Comparison of ENCODE assay signal across 21 mouse cellular contexts in the genomic region with DNA sequence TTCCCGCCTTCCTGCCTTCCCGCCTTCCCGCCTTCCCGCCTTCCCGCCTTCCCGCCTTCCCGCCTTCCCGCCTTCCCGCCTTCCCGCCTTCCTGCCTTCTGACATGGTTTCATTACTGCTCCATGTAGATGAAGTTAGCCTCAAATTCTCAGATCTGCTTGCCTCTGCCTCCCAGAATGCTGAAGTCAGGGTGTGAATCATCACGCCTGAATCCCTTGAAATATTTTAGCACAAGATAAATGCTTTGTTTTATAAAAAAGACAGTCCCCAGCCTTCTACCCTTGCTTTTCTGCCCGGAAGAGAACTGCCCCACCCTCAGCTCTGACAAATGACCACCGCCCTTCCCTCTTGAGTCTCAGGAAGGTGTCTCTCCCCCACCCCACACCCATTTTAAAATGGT.
DNase-seq lines count a peak whose midpoint lies in the region; ATAC-seq and TF ChIP-seq lines count a peak whose summit lies in the region.
"Had no signal": no experiment of that assay in that cellular context is flagged by ENCODE, and none has a peak within 500 bp of the region (broad histone marks: within the 10 kb centered on the region; RNA-seq: fewer than 3 reads in every experiment).

No protein-coding gene starts in this region.

- H3K9me3 ChIP-seq in ES-Bruce4 (replicated peaks; ENCODE audit: control insufficient read depth, insufficient read depth, low read length, poor library complexity, severe bottlenecking), result no peaks in the 10 kb centered on the region
- no peaks in the 10 kb centered on the region for H3K9me3 ChIP-seq in kidney, embryonic 15.5 days (replicated peaks)
- H3K9me3 ChIP-seq in forebrain, embryonic 16.5 days (ENCODE audit: control insufficient read depth, low read length), result no peaks in the 10 kb centered on the region
- H3K9me3 ChIP-seq: embryonic facial prominence, embryonic 10.5 days; embryonic facial prominence, embryonic 12.5 days; forebrain, embryonic 13.5 days; forebrain, embryonic 15.5 days; G1E had no signal

- TF ChIP-seq CTCF in ES-Bruce4 (IDR thresholded peaks at IDR 0.05; ENCODE audit: low read depth, low read length), result no peak

- no peak overlapping the region for H3K4me2 ChIP-seq in kidney, embryonic 15.5 days
- no peak overlapping the region for H3K4me2 ChIP-seq in forebrain, embryonic 16.5 days (ENCODE audit: low read length)
- H3K4me2 ChIP-seq: embryonic facial prominence, embryonic 12.5 days; forebrain, embryonic 13.5 days; forebrain, embryonic 15.5 days had no signal

- TF ChIP-seq EP300 in ES-Bruce4 (IDR thresholded peaks at IDR 0.05; ENCODE audit: insufficient read depth, low read depth, low read length), result no peak

- no peaks in the 10 kb centered on the region for H3K27me3 ChIP-seq in ES-Bruce4 (ENCODE audit: control insufficient read depth, insufficient read depth, low read length, poor library complexity, severe bottlenecking)
- no peaks in the 10 kb centered on the region for H3K27me3 ChIP-seq in kidney, embryonic 15.5 days
- no peaks in the 10 kb centered on the region for H3K27me3 ChIP-seq in forebrain, embryonic 16.5 days (replicated peaks; ENCODE audit: control insufficient read depth, insufficient read depth, low read length)
- H3K27me3 ChIP-seq: embryonic facial prominence, embryonic 12.5 days; forebrain, embryonic 13.5 days; forebrain, embryonic 15.5 days; Patski had no signal

- 0 out of 2 replicates have a peak overlapping the region, but pooled peaks have one; percentile 25 for H3K9ac ChIP-seq in ES-Bruce4 (ENCODE audit: low read depth, poor library complexity, severe bottlenecking)
- no peak overlapping the region for H3K9ac ChIP-seq in kidney, embryonic 15.5 days
- H3K9ac ChIP-seq in forebrain, embryonic 16.5 days (replicated peaks; ENCODE audit: low read depth, low read length), result no peak overlapping the region
- H3K9ac ChIP-seq: embryonic facial prominence, embryonic 12.5 days; forebrain, embryonic 13.5 days; forebrain, embryonic 15.5 days had no signal

- 98% methylated on average over 13 of the region's 13 CpGs for WGBS in kidney, embryonic 15.5 days
- WGBS in forebrain, embryonic 16.5 days, result over 99% methylated on average over 13 of the region's 13 CpGs

- peaks cover 7% of the 10 kb centered on the region for H3K4me1 ChIP-seq in ES-Bruce4 (ENCODE audit: control insufficient read depth, insufficient read depth, low read length)
- peaks cover 16% of the 10 kb centered on the region for H3K4me1 ChIP-seq in kidney, embryonic 15.5 days
- H3K4me1 ChIP-seq in forebrain, embryonic 16.5 days (replicated peaks; ENCODE audit: control insufficient read depth, insufficient read depth, low read length), result no peaks in the 10 kb centered on the region
- H3K4me1 ChIP-seq: forebrain, embryonic 13.5 days; forebrain, embryonic 15.5 days had no signal

- DNase-seq in ES-CJ7 (ENCODE audit: low read depth, low spot score) (peak; percentile 60), R1 (ENCODE audit: low read depth, low spot score) (peak; percentile 84)
- DNase-seq in testis, postnatal 14 days (ENCODE audit: low spot score), result no peak
- DNase-seq: adrenal gland, adult 8-10 months; adrenal gland, postnatal 14 days; adrenal gland, postnatal 36 days; cerebellum, adult 11-12 months; cerebellum, adult 2 months; cerebellum, adult 9-10 months; cerebellum, postnatal 10 days; cerebellum, postnatal 25 days had no signal

- peak overlapping the region; percentile 35; the same call in 1 of the 2 replicates for H3K27ac ChIP-seq in ES-Bruce4 (ENCODE audit: insufficient read depth, low read length)
- H3K27ac ChIP-seq in kidney, embryonic 15.5 days, result no peak overlapping the region
- no peak overlapping the region for H3K27ac ChIP-seq in forebrain, embryonic 16.5 days (ENCODE audit: low read length)
- H3K27ac ChIP-seq: embryonic facial prominence, embryonic 10.5 days; embryonic facial prominence, embryonic 12.5 days; forebrain, embryonic 13.5 days; forebrain, embryonic 15.5 days had no signal

- ATAC-seq in kidney, embryonic 15.5 days (replicated peaks; ENCODE audit: low FRiP score), result no peak
- ATAC-seq in forebrain, embryonic 16.5 days, result no peak
- ATAC-seq: activated CD4-positive, CD25-positive, alpha-beta regulatory T cell, adult 4 months; forebrain, embryonic 13.5 days; forebrain, embryonic 15.5 days; Patski had no signal

- TF ChIP-seq POLR2A in ES-Bruce4 (IDR thresholded peaks at IDR 0.05; ENCODE audit: insufficient read depth, low read length), result no peak

- no peak overlapping the region for H3K4me3 ChIP-seq in ES-Bruce4 (ENCODE audit: low read depth, low read length)
- no peak overlapping the region for H3K4me3 ChIP-seq in kidney, embryonic 15.5 days (replicated peaks)
- no peak overlapping the region for H3K4me3 ChIP-seq in forebrain, embryonic 16.5 days (replicated peaks; ENCODE audit: low read length)
- H3K4me3 ChIP-seq: embryonic facial prominence, embryonic 10.5 days; embryonic facial prominence, embryonic 12.5 days; forebrain, embryonic 13.5 days; forebrain, embryonic 15.5 days had no signal

- no peaks in the 10 kb centered on the region; the same call in 1 of the 2 replicates for H3K36me3 ChIP-seq in ES-Bruce4 (ENCODE audit: control insufficient read depth, insufficient read depth, low read length, poor library complexity, severe bottlenecking)
- H3K36me3 ChIP-seq in kidney, embryonic 15.5 days, result no peaks in the 10 kb centered on the region
- no peaks in the 10 kb centered on the region for H3K36me3 ChIP-seq in forebrain, embryonic 16.5 days (ENCODE audit: control insufficient read depth, insufficient read depth)
- H3K36me3 ChIP-seq: embryonic facial prominence, embryonic 12.5 days; forebrain, embryonic 15.5 days; G1E had no signal
